Mouse (Mus musculus): ENCODE data around the gene Cnn2. TPM values are rescaled to one million over a fixed set of nuclear protein-coding genes. Genes with fewer than 3 reads are reported as not detected.
A peak's percentile ranks its signal among the peaks of the same experiment; 100 is the strongest.

The Cnn2 gene
- total RNA-seq, 2 experiments from 2014 or later = 29.9 to 30.6 TPM

- intact Hi-C loops (cut with DNase I) = no loop called here
- peak; percentile 49 to 59 for DNase-seq
Observed at GRCm38 (mm10) chr10:79986232-79986878, 2.0 kb upstream of the Cnn2 start.

DNA sequence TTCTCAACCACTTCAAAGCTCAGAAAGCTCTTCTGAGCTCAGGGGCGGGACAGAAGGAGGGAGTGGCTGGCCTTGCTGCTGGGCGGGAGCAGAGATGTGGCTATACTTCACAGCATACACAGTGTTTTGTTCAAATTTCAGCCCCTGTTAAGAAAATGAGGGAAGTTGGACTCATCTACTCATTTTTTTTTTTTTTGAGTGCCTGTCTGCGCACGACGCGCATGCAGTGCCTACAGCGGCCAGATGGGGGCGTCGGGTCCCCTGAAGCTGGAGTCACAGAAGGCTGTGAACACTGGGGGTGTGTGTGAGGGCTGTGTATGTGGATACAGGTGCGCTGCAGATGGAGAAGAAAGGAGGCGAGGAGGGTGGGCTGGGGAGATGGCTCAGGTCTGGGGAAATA lies 1.4 kb upstream of the Cnn2 start:
- DNase-seq = peak; percentile 88 to 93
- intact Hi-C loops (cut with DNase I) = loop anchor here (1.0 kb wide), 1 partner anchor 129 kb away; no protein-coding TSS in a partner anchor

- intact Hi-C loops (cut with DNase I) = loop anchor here (1.0 kb wide), 1 partner anchor 128 kb away; no protein-coding TSS in a partner anchor
- peak in 1 of 2 experiments; percentile 37 for DNase-seq
Observed at GRCm38 (mm10) chr10:79987771-79988505, 446 bp upstream of the Cnn2 start.

- intact Hi-C loops (cut with DNase I) = no loop called here
- no peak for DNase-seq
Observed at GRCm38 (mm10) chr10:79989272-79989786, 945 bp downstream of the Cnn2 start.

DNA sequence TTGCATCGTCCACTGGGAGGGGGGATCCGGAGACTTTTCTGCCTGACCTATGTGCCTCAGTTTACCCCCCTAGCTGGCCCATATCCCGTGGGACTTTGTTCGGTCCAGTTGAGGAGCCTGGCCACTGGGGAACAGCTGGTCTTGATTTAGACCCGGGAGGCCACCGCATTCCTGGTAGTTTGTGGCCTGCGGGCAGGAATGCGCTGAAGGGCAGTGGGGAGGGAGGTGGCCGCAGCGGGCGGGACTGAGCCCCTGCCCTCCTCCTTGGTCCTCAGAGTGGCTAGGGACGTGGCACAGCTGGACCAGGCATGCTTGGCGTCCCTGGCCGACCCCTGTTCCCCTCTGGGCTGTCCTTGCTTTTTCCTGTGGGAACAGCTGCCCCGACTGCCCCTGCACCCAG lies 1.5 kb downstream of the Cnn2 start:
- DNase-seq = no peak
- intact Hi-C loops (cut with DNase I) = loop anchor here (2.0 to 10.0 kb wide), 2 partner anchors 45 to 705 kb away; no protein-coding TSS in a partner anchor

- intact Hi-C loops (cut with DNase I) = loop anchor here (2.0 to 10.0 kb wide), 2 partner anchors 44 to 704 kb away; no protein-coding TSS in a partner anchor
- no peak for DNase-seq
Observed at GRCm38 (mm10) chr10:79991099-79991498, 2.7 kb downstream of the Cnn2 start.

DNA sequence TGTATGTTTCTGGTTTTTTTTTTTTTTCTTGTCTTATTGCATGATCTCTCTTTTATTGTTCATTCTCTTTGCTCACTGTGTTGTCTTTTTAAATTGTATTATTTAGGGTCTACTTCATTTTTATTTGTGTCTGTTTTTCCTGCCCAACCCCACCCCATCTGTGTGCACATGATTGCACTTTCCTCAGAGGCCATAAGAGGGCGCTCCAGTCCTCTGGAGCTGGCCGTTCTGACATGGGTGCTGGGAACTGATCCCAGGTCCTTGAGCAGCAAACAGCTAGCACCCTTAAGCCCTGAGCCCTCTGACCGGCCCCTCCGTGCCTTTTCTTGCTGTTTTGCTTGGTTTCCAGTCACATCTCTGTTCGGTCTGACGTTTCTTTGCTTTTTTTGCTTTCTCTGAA lies 3.2 kb downstream of the Cnn2 start:
- intact Hi-C loops (cut with DNase I) = loop anchor here (2.0 to 10.0 kb wide), 2 partner anchors 43 to 703 kb away; no protein-coding TSS in a partner anchor
- no peak for DNase-seq

DNA sequence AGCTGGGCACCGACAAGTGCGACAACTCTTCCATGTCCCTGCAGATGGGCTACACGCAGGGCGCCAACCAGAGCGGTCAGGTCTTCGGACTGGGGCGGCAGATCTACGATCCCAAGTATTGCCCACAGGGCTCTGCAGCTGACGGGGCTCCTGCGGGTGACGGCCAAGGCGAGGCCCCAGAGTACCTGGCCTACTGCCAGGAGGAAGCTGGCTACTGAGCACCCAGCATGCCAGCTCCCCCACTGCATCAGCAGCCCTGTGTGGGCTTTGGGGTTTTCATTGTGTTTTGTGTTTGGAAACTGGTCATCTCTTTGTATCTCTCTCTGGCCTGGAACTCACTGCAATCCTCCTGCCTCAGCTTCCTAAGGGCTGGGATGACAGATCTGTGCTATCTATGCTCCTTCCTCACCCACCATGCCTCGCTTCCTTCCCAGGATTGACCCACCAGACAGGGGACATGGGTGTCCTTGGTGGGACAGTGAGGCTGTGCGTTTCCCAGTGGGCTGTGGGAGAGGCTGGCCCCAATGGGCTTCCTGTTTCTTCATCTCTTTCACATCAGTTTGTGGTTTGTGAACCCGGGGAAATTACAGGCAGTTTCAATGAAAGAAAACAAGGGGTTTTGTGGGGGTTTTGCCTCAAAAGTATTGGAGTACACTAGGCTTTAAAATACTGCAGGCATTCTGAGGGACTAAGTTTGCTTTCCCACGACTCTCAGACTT lies 6.2 kb downstream of the Cnn2 start:
- DNase-seq = peak; percentile 35 to 51
- intact Hi-C loops (cut with DNase I) = loop anchor here (10.0 kb wide), 1 partner anchor 700 kb away; no protein-coding TSS in a partner anchor

GRCm38 (mm10) chr10:79995636-79996035 lies 7.3 kb downstream of the Cnn2 start:
- intact Hi-C loops (cut with DNase I) = loop anchor here (10.0 kb wide), 1 partner anchor 699 kb away; no protein-coding TSS in a partner anchor
- no peak for DNase-seq

- intact Hi-C loops (cut with DNase I) = loop anchor here (10.0 kb wide), 1 partner anchor 698 kb away; no protein-coding TSS in a partner anchor
- DNase-seq = peak; percentile 98 to 100
Observed at GRCm38 (mm10) chr10:79996272-79997033, 8.1 kb downstream of the Cnn2 start, which contains the start of gene Abca7. Gene Abca7, plus strand, starts transcription at chr10:79996494.

DNA sequence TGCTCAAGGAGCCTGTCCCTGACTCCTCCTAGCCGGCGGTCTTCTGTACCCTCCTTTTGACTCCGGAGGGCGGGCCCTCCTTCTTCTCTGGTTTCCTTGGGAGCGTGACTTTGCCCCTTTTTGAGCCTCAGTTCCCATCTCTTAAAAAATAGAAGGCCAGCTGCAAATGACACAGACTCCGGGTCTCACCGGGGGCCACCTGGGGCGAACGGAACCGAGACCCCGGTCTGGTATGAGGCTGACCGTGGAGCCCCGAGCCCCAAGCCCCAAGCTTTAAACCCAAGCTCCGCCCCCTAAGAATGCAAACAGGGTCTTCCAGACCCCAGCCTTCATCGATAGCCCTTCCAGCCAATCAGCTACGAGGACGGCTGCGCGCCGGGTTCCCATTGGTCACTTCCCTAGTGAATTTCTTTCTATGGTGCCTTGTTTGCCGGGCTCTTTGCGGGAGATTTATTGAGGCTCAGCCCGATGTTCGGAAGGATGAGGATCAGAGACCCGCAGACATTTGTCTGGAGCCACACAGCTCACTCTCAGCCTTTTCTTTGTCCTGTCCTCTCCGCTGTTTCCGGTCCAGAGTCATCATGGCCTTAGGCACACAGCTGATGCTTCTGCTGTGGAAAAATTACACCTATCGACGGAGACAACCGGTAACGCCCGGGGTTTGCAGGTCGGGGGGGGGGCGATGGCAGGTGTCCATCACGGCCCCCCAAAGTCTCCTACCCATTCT lies 8.8 kb downstream of the Cnn2 start:
- DNase-seq = peak; percentile 60 to 78
- intact Hi-C loops (cut with DNase I) = loop anchor here (10.0 kb wide), 1 partner anchor 698 kb away; no protein-coding TSS in a partner anchor

- intact Hi-C loops (cut with DNase I) = loop anchor here (10.0 kb wide), 1 partner anchor 697 kb away; no protein-coding TSS in a partner anchor
- DNase-seq = peak; percentile 43 to 57
Observed at GRCm38 (mm10) chr10:79997819-79998218, 9.4 kb downstream of the Cnn2 start.

DNA sequence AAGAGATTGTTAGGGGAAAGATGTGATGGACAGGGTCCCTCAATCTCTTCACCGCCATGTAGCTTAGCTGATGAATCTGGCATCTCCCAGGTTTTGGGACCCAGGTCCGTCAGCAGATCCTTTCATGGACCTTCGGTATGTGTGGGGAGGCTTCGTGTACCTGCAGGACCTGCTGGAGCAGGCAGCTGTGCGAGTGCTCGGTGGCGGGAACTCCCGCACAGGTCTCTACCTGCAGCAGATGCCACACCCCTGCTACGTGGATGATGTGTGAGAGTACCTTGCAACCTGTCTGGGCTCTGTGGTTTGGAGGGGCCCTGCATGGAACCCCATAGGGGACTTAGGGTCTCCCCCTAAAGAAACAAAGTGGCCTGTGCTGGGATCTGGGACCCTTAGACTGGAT lies 13.6 kb downstream of the Cnn2 start:
- intact Hi-C loops (cut with DNase I) = loop anchor here (2.0 kb wide), 1 partner anchor 33 kb away; no protein-coding TSS in a partner anchor
- no peak for DNase-seq

DNA sequence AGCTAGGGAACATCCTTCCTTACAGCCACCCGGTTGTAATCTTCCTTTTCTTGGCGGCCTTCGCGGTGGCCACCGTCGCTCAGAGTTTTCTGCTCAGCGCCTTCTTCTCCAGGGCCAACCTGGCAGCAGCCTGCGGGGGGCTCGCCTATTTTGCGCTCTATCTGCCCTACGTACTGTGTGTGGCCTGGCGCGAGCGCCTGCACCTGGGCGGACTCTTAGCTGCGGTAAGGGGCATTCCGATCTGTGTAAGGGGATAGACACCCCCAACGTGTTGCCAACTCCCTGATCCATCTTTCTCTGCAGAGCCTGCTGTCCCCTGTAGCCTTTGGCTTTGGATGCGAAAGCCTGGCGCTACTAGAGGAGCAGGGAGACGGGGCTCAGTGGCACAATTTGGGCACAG lies 14.4 kb downstream of the Cnn2 start:
- DNase-seq = no peak
- intact Hi-C loops (cut with DNase I) = loop anchor here (2.0 kb wide), 1 partner anchor 32 kb away; no protein-coding TSS in a partner anchor

- DNase-seq = peak in 1 of 2 experiments; percentile 33
- intact Hi-C loops (cut with DNase I) = loop anchor here (2.0 kb wide), 1 partner anchor 31 kb away; no protein-coding TSS in a partner anchor
Observed at GRCm38 (mm10) chr10:80003374-80004232, 15.2 kb downstream of the Cnn2 start.

- intact Hi-C loops (cut with DNase I) = no loop called here
- no peak for DNase-seq
Observed at GRCm38 (mm10) chr10:80004233-80004705, 15.9 kb downstream of the Cnn2 start.

DNA sequence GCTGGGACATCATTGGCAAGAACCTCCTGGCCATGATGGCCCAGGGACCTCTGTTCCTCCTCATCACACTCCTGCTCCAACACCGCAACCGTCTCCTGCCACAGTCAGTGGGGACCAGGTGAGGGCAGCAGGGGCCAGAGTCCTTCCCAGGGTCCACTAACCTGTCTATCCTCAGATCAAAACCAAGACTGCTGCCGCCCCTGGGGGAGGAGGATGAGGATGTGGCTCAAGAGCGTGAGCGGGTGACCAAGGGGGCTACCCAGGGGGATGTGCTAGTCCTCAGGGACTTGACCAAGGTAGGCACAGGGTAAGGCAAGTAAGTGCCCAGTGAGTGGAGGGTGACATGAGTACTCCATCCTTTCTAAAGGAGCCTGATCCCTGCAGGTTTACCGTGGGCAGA lies 23.4 kb downstream of the Cnn2 start:
- no peak for DNase-seq
- intact Hi-C loops (cut with DNase I) = no loop called here

GRCm38 (mm10) chr10:80013609-80014008 lies 25.2 kb downstream of the Cnn2 start:
- intact Hi-C loops (cut with DNase I) = no loop called here
- no peak for DNase-seq
